Mouse (Mus musculus) embryonic fibroblast, embryonic 13.5 days (primary cell): ENCODE measurements around the gene Ntm.

ENCODE experiments used
- CTCF ChIP-seq: IDR thresholded peaks from 2 replicates; pipeline ENCODE4 v1.5.1; 2011; ENCODE audit warnings: mild to moderate bottlenecking, control low read depth, low read length, moderate library complexity, borderline replicate concordance; ENCODE audit not compliant: insufficient read depth
- POLR2A ChIP-seq: IDR thresholded peaks from 2 replicates; pipeline ENCODE4 v1.6.1; 2011; ENCODE audit warnings: low read depth, mild to moderate bottlenecking, control low read depth, low read length, moderate library complexity

DNA sequence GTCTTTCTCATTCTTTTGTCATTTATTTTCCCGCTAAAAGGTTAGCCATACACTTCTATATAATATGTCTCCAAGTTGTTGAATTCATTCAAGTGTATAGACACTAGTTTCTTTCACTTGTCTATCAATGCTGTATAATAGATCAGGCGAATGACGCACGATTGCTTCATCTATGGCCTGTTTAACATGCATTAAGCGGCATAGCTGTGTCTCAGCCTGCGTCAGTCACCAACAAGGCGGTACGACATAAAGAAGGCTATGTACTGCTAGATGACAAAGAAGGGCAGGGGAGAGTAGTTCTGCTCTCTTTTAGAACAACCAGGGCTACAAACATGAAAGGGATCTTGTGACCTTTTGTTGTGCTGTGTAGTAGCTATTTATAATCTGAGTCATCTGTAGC, 746.4 kb downstream of the Ntm start:
- TF ChIP-seq POLR2A (no peak), CTCF (no peak)
